Mouse (Mus musculus) CH12.LX (cell line): ENCODE measurements around the gene Babam2. TPM values are rescaled to one million over a fixed set of nuclear protein-coding genes. Genes with fewer than 3 reads are reported as not detected.

Source experiments
- DNase-seq: peaks from one replicate; pipeline ENCODE4 v3.0.0-alpha.2; 2013; ENCODE audit errors: extremely low read depth
- H3K27ac ChIP-seq: 2 replicates; pipeline ENCODE4 v1.5.1; 2012; ENCODE audit warnings: low read depth, mild to moderate bottlenecking, control low read depth, moderate library complexity; ENCODE audit not compliant: insufficient read depth
- H3K27me3 ChIP-seq: replicated peaks from 2 replicates; pipeline ENCODE3; 2012; ENCODE audit warnings: inconsistent platforms
- H3K36me3 ChIP-seq, 2 experiments: replicated peaks in 1 of 2; 2 replicates each; pipeline versions ENCODE3 to v1.6.1; 2012; ENCODE audit warnings: inconsistent platforms in 1 of 2, low read length in 1 of 2, mild to moderate bottlenecking in 1 of 2, mixed read lengths in 1 of 2, moderate library complexity in 1 of 2; ENCODE audit not compliant: control insufficient read depth in 1 of 2, insufficient read depth in 1 of 2
- H3K4me1 ChIP-seq, 2 experiments: 2 replicates each; pipeline ENCODE4 v1.6.1; 2012; ENCODE audit warnings: inconsistent platforms in 1 of 2, moderate library complexity in 1 of 2; ENCODE audit not compliant: insufficient read depth in 2 of 2, control insufficient read depth in 1 of 2
- H3K4me2 ChIP-seq: 2 replicates; pipeline ENCODE4 v1.6.1; 2012; ENCODE audit warnings: low read depth, mild to moderate bottlenecking, control low read depth; ENCODE audit not compliant: poor library complexity, insufficient read depth, severe bottlenecking
- H3K4me3 ChIP-seq, 3 experiments: fragments of 150-350 bp in 1 of 3; sonication (generic) in 1 of 3; replicated peaks in 1 of 3; 2 replicates each; pipeline versions ENCODE3 to v1.5.1; 2011 to 2012; ENCODE audit warnings: low read depth in 2 of 3, low read length in 2 of 3, mild to moderate bottlenecking in 2 of 3, moderate library complexity in 2 of 3, control low read depth in 1 of 3, improper control_type of control experiment in 1 of 3, inconsistent platforms in 1 of 3, mixed read lengths in 1 of 3; ENCODE audit not compliant: poor library complexity in 1 of 3
- H3K79me2 ChIP-seq: replicated peaks from 2 replicates; pipeline ENCODE4 v1.6.1; 2012; ENCODE audit warnings: mild to moderate bottlenecking, moderate library complexity; ENCODE audit not compliant: control insufficient read depth, poor library complexity, insufficient read depth, severe bottlenecking; ENCODE audit errors: extremely low read depth
- H3K9ac ChIP-seq: 2 replicates; pipeline ENCODE4 v1.6.1; 2012; ENCODE audit warnings: low read depth, mild to moderate bottlenecking, control low read depth, moderate library complexity; ENCODE audit not compliant: insufficient read depth
- H3K9me3 ChIP-seq: replicated peaks from 2 replicates; pipeline ENCODE3; 2012; ENCODE audit warnings: low read length, inconsistent platforms, mixed read lengths
- BHLHE40 ChIP-seq: IDR thresholded peaks from 2 replicates; pipeline ENCODE4 v1.6.1; 2011; ENCODE audit warnings: mild to moderate bottlenecking, low read depth, low read length, improper control_type of control experiment
- CHD1 ChIP-seq: IDR thresholded peaks from 2 replicates; pipeline ENCODE4 v1.6.1; 2012; ENCODE audit warnings: low read depth, low read length, improper control_type of control experiment, inconsistent platforms
- CHD2 ChIP-seq: IDR thresholded peaks from 2 replicates; pipeline ENCODE4 v1.6.1; 2011; ENCODE audit warnings: low read length, improper control_type of control experiment
- CTCF ChIP-seq, 2 experiments: IDR thresholded peaks in 1 of 2; conservative IDR thresholded peaks in 1 of 2; 2 replicates each; pipeline ENCODE4 v1.5.1; 2011 to 2012; ENCODE audit warnings: low read depth in 2 of 2, low read length in 2 of 2, improper control_type of control experiment in 1 of 2, inconsistent platforms in 1 of 2, mild to moderate bottlenecking in 1 of 2, moderate library complexity in 1 of 2
- E2F4 ChIP-seq: IDR thresholded peaks from 2 replicates; pipeline ENCODE4 v1.6.1; 2011; ENCODE audit warnings: low read depth, low read length, improper control_type of control experiment; ENCODE audit not compliant: insufficient replicate concordance
- ELF1 ChIP-seq: IDR thresholded peaks from 2 replicates; pipeline ENCODE4 v1.6.1; 2014; ENCODE audit warnings: low read depth, mild to moderate bottlenecking, inconsistent platforms, low read length, improper control_type of control experiment
- ETS1 ChIP-seq: conservative IDR thresholded peaks from 2 replicates; pipeline ENCODE4 v1.6.1; 2012; ENCODE audit warnings: low read depth, mild to moderate bottlenecking, inconsistent platforms, low read length, improper control_type of control experiment, moderate library complexity
- GABPA ChIP-seq: IDR thresholded peaks from 2 replicates; pipeline ENCODE4 v1.6.1; 2012; ENCODE audit warnings: low read depth, low read length, improper control_type of control experiment, inconsistent platforms; ENCODE audit not compliant: insufficient replicate concordance
- HCFC1 ChIP-seq: IDR thresholded peaks from 2 replicates; pipeline ENCODE4 v1.6.1; 2012; ENCODE audit warnings: low read depth, mild to moderate bottlenecking, inconsistent platforms, low read length, improper control_type of control experiment
- MAFK ChIP-seq: IDR thresholded peaks from 2 replicates; pipeline ENCODE4 v1.6.1; 2011; ENCODE audit warnings: low read length, improper control_type of control experiment; ENCODE audit not compliant: insufficient replicate concordance
- MEF2A ChIP-seq: IDR thresholded peaks from 2 replicates; pipeline ENCODE4 v1.6.1; 2014; ENCODE audit warnings: low read depth, mild to moderate bottlenecking, inconsistent platforms, low read length, improper control_type of control experiment, borderline replicate concordance
- MYC ChIP-seq: IDR thresholded peaks from 2 replicates; pipeline ENCODE4 v1.6.1; 2011; ENCODE audit warnings: low read depth, mild to moderate bottlenecking, improper control_type of control experiment, low read length
- NELFE ChIP-seq: IDR thresholded peaks from 2 replicates; pipeline ENCODE4 v1.6.1; 2011; ENCODE audit warnings: low read depth, low read length, improper control_type of control experiment
- POLR2A ChIP-seq: IDR thresholded peaks from 2 replicates; pipeline ENCODE4 v1.6.1; 2011; ENCODE audit warnings: low read depth, mild to moderate bottlenecking, improper control_type of control experiment, low read length
- POLR2AphosphoS2 ChIP-seq: IDR thresholded peaks from 2 replicates; pipeline ENCODE4 v1.6.1; 2011; ENCODE audit warnings: low read depth, low read length, improper control_type of control experiment
- RAD21 ChIP-seq: IDR thresholded peaks from 2 replicates; pipeline ENCODE4 v1.6.1; 2011; ENCODE audit warnings: low read depth, mild to moderate bottlenecking, low read length, improper control_type of control experiment, moderate library complexity
- SIN3A ChIP-seq: IDR thresholded peaks from 2 replicates; pipeline ENCODE4 v1.6.1; 2012; ENCODE audit warnings: low read length, improper control_type of control experiment, inconsistent platforms
- TBP ChIP-seq: conservative IDR thresholded peaks from 2 replicates; pipeline ENCODE4 v1.6.1; 2011; ENCODE audit warnings: low read depth, low read length, improper control_type of control experiment
- UBTF ChIP-seq: IDR thresholded peaks from 2 replicates; pipeline ENCODE4 v1.6.1; 2012; ENCODE audit warnings: low read depth, mild to moderate bottlenecking, inconsistent platforms, low read length, improper control_type of control experiment, moderate library complexity
- USF1 ChIP-seq: IDR thresholded peaks from 2 replicates; pipeline ENCODE4 v1.6.1; 2014; ENCODE audit warnings: low read depth, mild to moderate bottlenecking, inconsistent platforms, low read length, improper control_type of control experiment
- ZKSCAN1 ChIP-seq: IDR thresholded peaks from 2 replicates; pipeline ENCODE4 v1.6.1; 2012; ENCODE audit warnings: low read depth, inconsistent platforms, low read length, improper control_type of control experiment, borderline replicate concordance
- ZMIZ1 ChIP-seq: IDR thresholded peaks from 2 replicates; pipeline ENCODE4 v1.6.1; 2012; ENCODE audit warnings: low read depth, mild to moderate bottlenecking, inconsistent platforms, low read length, improper control_type of control experiment
- ZNF384 ChIP-seq: IDR thresholded peaks from 2 replicates; pipeline ENCODE4 v1.6.1; 2012; ENCODE audit warnings: low read depth, low read length, improper control_type of control experiment, inconsistent platforms
- dilution Hi-C: fragments of 300-500 bp; cut with MboI; formaldehyde crosslinking; loops from 2 replicates; pipeline ENCODE4 v1.14.3; 2020; ENCODE audit warnings: low sequenced_read_pairs; ENCODE audit not compliant: extremely low pct_unique_long_range_greater_than_20kb, extremely low pct_ligation_motif_present
- in situ Hi-C: fragments of 300-500 bp; cut with MboI; formaldehyde crosslinking; loops from 3 replicates; pipeline ENCODE4 v1.14.3; 2019; ENCODE audit warnings: low sequenced_read_pairs, low pct_ligation_motif_present, low pct_unique_long_range_greater_than_20kb, mixed read lengths
- polyA plus RNA-seq: library from polyadenylated mRNA; unstranded; fragments of >175 nt; gene quantifications from 2 replicates; pipeline ENCODE4 v1.2.1, GENCODE M21; 2012; ENCODE audit warnings: low read depth; ENCODE audit not compliant: insufficient read length
- total RNA-seq, 2 experiments: library from RNA; depleted of rRNA; stranded (reverse); fragments of 300-350 nt in 1 of 2; fragments of >200 nt in 1 of 2; gene quantifications; 2 replicates each; pipeline ENCODE4 v1.2.3; 2012 to 2014

Babam2 gene
- total and polyA plus RNA-seq, 3 experiments = 38.2 to 78.0 (median 39.8) TPM

GRCm38 (mm10) chr5:31840406-31840805 is 142.9 kb downstream of the Babam2 start:
- Histone ChIP-seq H3K9me3 (no peaks in the 10 kb centered on the region), H3K4me1 (no peaks in the 10 kb centered on the region)
- TF ChIP-seq RAD21 = no peak
- TF ChIP-seq SIN3A = no peak
- TF ChIP-seq CTCF (conservative IDR thresholded peaks at IDR 0.05 in 1 of 2, IDR thresholded peaks at IDR 0.05 in 1 of 2; ENCODE audit: low read depth in 2 of 2, low read length in 2 of 2) = no peak
- no peak for TF ChIP-seq E2F4
- TF ChIP-seq USF1 = no peak
- TF ChIP-seq ZNF384 = no peak
- TF ChIP-seq MYC = no peak
- TF ChIP-seq ELF1 = no peak
- no peak for TF ChIP-seq POLR2AphosphoS2
- TF ChIP-seq POLR2A = no peak
- TF ChIP-seq, all 38 proteins: peak for 0
- DNase-seq = no peak
- H3K9ac ChIP-seq = no peak overlapping the region
- H3K4me3 ChIP-seq = no peak overlapping the region
- H3K27me3 ChIP-seq = no peaks in the 10 kb centered on the region
- H3K27ac ChIP-seq = no peak overlapping the region
- peaks cover 0 to 12% of the 10 kb centered on the region in 2 experiments for H3K36me3 ChIP-seq
- dilution Hi-C loops = no loop called here
- H3K79me2 ChIP-seq = no peaks in the 10 kb centered on the region; the same call in 1 of the 2 replicates
- H3K4me2 ChIP-seq = no peak overlapping the region
- in situ Hi-C loops = no loop called here

- H3K4me3 ChIP-seq = no peak overlapping the region
- H3K9me3 ChIP-seq = no peaks in the 10 kb centered on the region
- H3K27me3 ChIP-seq = no peaks in the 10 kb centered on the region
- H3K9ac ChIP-seq = no peak overlapping the region
- dilution Hi-C loops = no loop called here
- no peaks in the 10 kb centered on the region for H3K4me1 ChIP-seq
- H3K27ac ChIP-seq = no peak overlapping the region
- TF ChIP-seq ZNF384 (no peak), BHLHE40 (no peak), MEF2A (no peak), ZKSCAN1 (no peak), CHD2 (no peak), MAFK (no peak), POLR2A (no peak), TBP (no peak), UBTF (no peak), ETS1 (no peak), CHD1 (no peak), GABPA (no peak), ZMIZ1 (no peak), NELFE (no peak), HCFC1 (no peak)
- in situ Hi-C loops = no loop called here
- no peak for DNase-seq
- H3K36me3 ChIP-seq = peaks cover 0 to 7% of the 10 kb centered on the region in 2 experiments
- no peaks in the 10 kb centered on the region for H3K79me2 ChIP-seq
- no peak overlapping the region for H3K4me2 ChIP-seq
Observed at GRCm38 (mm10) chr5:31844856-31845255, 147.4 kb downstream of the Babam2 start.
